Mouse (Mus musculus): ENCODE results near the gene Pik3c2g.

GRCm38 (mm10) chr6:139981061-139981460, 394.0 kb downstream of the Pik3c2g start:
- TF ChIP-seq CTCF (IDR thresholded peaks at IDR 0.05) (no peak), POLR2A (IDR thresholded peaks at IDR 0.05; ENCODE audit: insufficient read depth, low read depth, low read length) (no peak)
